Mouse (Mus musculus): ENCODE measurements around the gene Immp2l. TPM values are rescaled to one million over a fixed set of nuclear protein-coding genes. Genes with fewer than 3 reads are reported as not detected.

Immp2l gene
- polyA plus RNA-seq, 1 experiment from 2014 or later, result 10.6 TPM

- no peak for ATAC-seq (ENCODE audit: low FRiP score)
- Histone ChIP-seq H3K9ac (no peak overlapping the region), H3K4me3 (no peak overlapping the region)
Measured at GRCm38 (mm10) chr12:41118358-41118757, 94.5 kb downstream of the Immp2l start.

GRCm38 (mm10) chr12:41119657-41120056 lies 95.8 kb downstream of the Immp2l start:
- Histone ChIP-seq H3K9me3 (replicated peaks) (no peaks in the 10 kb centered on the region), H3K27me3 (no peaks in the 10 kb centered on the region), H3K4me3 (no peak overlapping the region), H3K9ac (no peak overlapping the region), H3K4me2 (replicated peaks) (no peak overlapping the region), H3K4me1 (no peaks in the 10 kb centered on the region), H3K27ac (no peak overlapping the region), H3K36me3 (no peaks in the 10 kb centered on the region)
- no peak for ATAC-seq (ENCODE audit: low FRiP score)
- WGBS, result 79% methylated on average over 6 of the region's 6 CpGs

More at GRCm38 (mm10) chr12:41118358-41118757, 94.5 kb downstream of the Immp2l start:
- H3K27ac ChIP-seq, result no peak overlapping the region
- H3K9me3 ChIP-seq (replicated peaks), result no peaks in the 10 kb centered on the region
- no peaks in the 10 kb centered on the region for H3K27me3 ChIP-seq
- no peaks in the 10 kb centered on the region for H3K36me3 ChIP-seq
- no peaks in the 10 kb centered on the region for H3K4me1 ChIP-seq
- H3K4me2 ChIP-seq (replicated peaks), result no peak overlapping the region

GRCm38 (mm10) chr12:41123207-41123606 lies 99.3 kb downstream of the Immp2l start:
- Histone ChIP-seq H3K4me2 (replicated peaks) (no peak overlapping the region), H3K27ac (no peak overlapping the region), H3K4me1 (no peaks in the 10 kb centered on the region), H3K9ac (no peak overlapping the region), H3K4me3 (no peak overlapping the region), H3K27me3 (no peaks in the 10 kb centered on the region), H3K36me3 (no peaks in the 10 kb centered on the region), H3K9me3 (replicated peaks) (no peaks in the 10 kb centered on the region)
- 88% methylated on average over 2 of the region's 2 CpGs for WGBS
- ATAC-seq (ENCODE audit: low FRiP score), result no peak

- 63% methylated on average over 3 of the region's 3 CpGs for WGBS
- Histone ChIP-seq H3K4me3 (no peak overlapping the region), H3K4me1 (no peaks in the 10 kb centered on the region), H3K4me2 (replicated peaks) (no peak overlapping the region), H3K27ac (no peak overlapping the region), H3K9ac (no peak overlapping the region), H3K27me3 (no peaks in the 10 kb centered on the region), H3K36me3 (no peaks in the 10 kb centered on the region), H3K9me3 (replicated peaks) (no peaks in the 10 kb centered on the region)
- ATAC-seq (ENCODE audit: low FRiP score), result no peak
Measured at GRCm38 (mm10) chr12:41134885-41135284, 111.0 kb downstream of the Immp2l start.

GRCm38 (mm10) chr12:41159543-41159942 lies 135.7 kb downstream of the Immp2l start:
- no peaks in the 10 kb centered on the region for H3K9me3 ChIP-seq (replicated peaks)
- 85% methylated on average over 4 of the region's 4 CpGs for WGBS
- no peak overlapping the region for H3K27ac ChIP-seq
- H3K4me3 ChIP-seq, result no peak overlapping the region
- H3K36me3 ChIP-seq, result no peaks in the 10 kb centered on the region
- H3K9ac ChIP-seq, result no peak overlapping the region
- H3K4me2 ChIP-seq (replicated peaks), result no peak overlapping the region
- no peaks in the 10 kb centered on the region for H3K4me1 ChIP-seq
- ATAC-seq (ENCODE audit: low FRiP score), result no peak
- H3K27me3 ChIP-seq, result no peaks in the 10 kb centered on the region

GRCm38 (mm10) chr12:41167802-41168201 lies 143.9 kb downstream of the Immp2l start:
- Histone ChIP-seq H3K4me2 (replicated peaks) (no peak overlapping the region), H3K9me3 (replicated peaks) (no peaks in the 10 kb centered on the region), H3K4me3 (no peak overlapping the region), H3K36me3 (no peaks in the 10 kb centered on the region), H3K9ac (no peak overlapping the region), H3K27ac (no peak overlapping the region), H3K27me3 (no peaks in the 10 kb centered on the region), H3K4me1 (no peaks in the 10 kb centered on the region)
- ATAC-seq (ENCODE audit: low FRiP score), result no peak
- WGBS, result 80% methylated on average over 4 of the region's 4 CpGs

GRCm38 (mm10) chr12:41170051-41170450 lies 146.2 kb downstream of the Immp2l start:
- H3K27ac ChIP-seq, result no peak overlapping the region
- H3K4me1 ChIP-seq, result no peaks in the 10 kb centered on the region
- no peak overlapping the region for H3K4me3 ChIP-seq
- H3K27me3 ChIP-seq, result no peaks in the 10 kb centered on the region
- WGBS, result 42% methylated on average over 1 of the region's 1 CpGs
- ATAC-seq (ENCODE audit: low FRiP score), result no peak
- no peak overlapping the region for H3K9ac ChIP-seq
- no peaks in the 10 kb centered on the region for H3K9me3 ChIP-seq (replicated peaks)
- H3K4me2 ChIP-seq (replicated peaks), result no peak overlapping the region
- no peaks in the 10 kb centered on the region for H3K36me3 ChIP-seq

GRCm38 (mm10) chr12:41182856-41183255 lies 159.0 kb downstream of the Immp2l start:
- Histone ChIP-seq H3K27me3 (no peaks in the 10 kb centered on the region), H3K9me3 (replicated peaks) (no peaks in the 10 kb centered on the region), H3K4me1 (no peaks in the 10 kb centered on the region), H3K36me3 (no peaks in the 10 kb centered on the region), H3K9ac (no peak overlapping the region), H3K4me2 (replicated peaks) (no peak overlapping the region), H3K27ac (no peak overlapping the region), H3K4me3 (no peak overlapping the region)
- ATAC-seq (ENCODE audit: low FRiP score), result no peak

GRCm38 (mm10) chr12:41185060-41185459 lies 161.2 kb downstream of the Immp2l start:
- Histone ChIP-seq H3K4me2 (replicated peaks) (no peak overlapping the region), H3K4me3 (no peak overlapping the region), H3K36me3 (no peaks in the 10 kb centered on the region), H3K9me3 (replicated peaks) (no peaks in the 10 kb centered on the region), H3K4me1 (no peaks in the 10 kb centered on the region), H3K27me3 (no peaks in the 10 kb centered on the region), H3K9ac (no peak overlapping the region), H3K27ac (no peak overlapping the region)
- 89% methylated on average over 4 of the region's 4 CpGs for WGBS
- no peak for ATAC-seq (ENCODE audit: low FRiP score)

- no peak overlapping the region for H3K27ac ChIP-seq
- H3K9ac ChIP-seq, result no peak overlapping the region
- ATAC-seq (ENCODE audit: low FRiP score), result no peak
- WGBS, result 91% methylated on average over 6 of the region's 6 CpGs
- H3K4me3 ChIP-seq, result no peak overlapping the region
- H3K9me3 ChIP-seq (replicated peaks), result no peaks in the 10 kb centered on the region
- H3K4me2 ChIP-seq (replicated peaks), result no peak overlapping the region
- no peaks in the 10 kb centered on the region for H3K27me3 ChIP-seq
- H3K36me3 ChIP-seq, result no peaks in the 10 kb centered on the region
- no peaks in the 10 kb centered on the region for H3K4me1 ChIP-seq
Measured at GRCm38 (mm10) chr12:41185509-41185908, 161.6 kb downstream of the Immp2l start.

- Histone ChIP-seq H3K27ac (no peak overlapping the region), H3K9me3 (replicated peaks) (no peaks in the 10 kb centered on the region), H3K4me3 (no peak overlapping the region), H3K9ac (no peak overlapping the region), H3K4me2 (replicated peaks) (no peak overlapping the region), H3K4me1 (no peaks in the 10 kb centered on the region), H3K27me3 (no peaks in the 10 kb centered on the region), H3K36me3 (no peaks in the 10 kb centered on the region)
- no peak for ATAC-seq (ENCODE audit: low FRiP score)
- WGBS, result 86% methylated on average over 3 of the region's 3 CpGs
Measured at GRCm38 (mm10) chr12:41192829-41193228, 168.9 kb downstream of the Immp2l start.

GRCm38 (mm10) chr12:41196374-41196773 lies 172.5 kb downstream of the Immp2l start:
- WGBS, result 94% methylated on average over 2 of the region's 2 CpGs
- no peak overlapping the region for H3K9ac ChIP-seq
- H3K4me1 ChIP-seq, result no peaks in the 10 kb centered on the region
- no peaks in the 10 kb centered on the region for H3K36me3 ChIP-seq
- H3K4me3 ChIP-seq, result no peak overlapping the region
- H3K27ac ChIP-seq, result no peak overlapping the region
- no peaks in the 10 kb centered on the region for H3K27me3 ChIP-seq
- H3K4me2 ChIP-seq (replicated peaks), result no peak overlapping the region
- no peak for ATAC-seq (ENCODE audit: low FRiP score)
- no peaks in the 10 kb centered on the region for H3K9me3 ChIP-seq (replicated peaks)

GRCm38 (mm10) chr12:41215186-41215585 lies 191.3 kb downstream of the Immp2l start:
- ATAC-seq (ENCODE audit: low FRiP score), result no peak
- no peak overlapping the region for H3K9ac ChIP-seq
- WGBS, result 63% methylated on average over 1 of the region's 1 CpGs
- H3K4me1 ChIP-seq, result no peaks in the 10 kb centered on the region
- H3K36me3 ChIP-seq, result no peaks in the 10 kb centered on the region
- no peaks in the 10 kb centered on the region for H3K27me3 ChIP-seq
- no peak overlapping the region for H3K27ac ChIP-seq
- no peaks in the 10 kb centered on the region for H3K9me3 ChIP-seq (replicated peaks)
- no peak overlapping the region for H3K4me2 ChIP-seq (replicated peaks)
- no peak overlapping the region for H3K4me3 ChIP-seq

- H3K4me3 ChIP-seq, result no peak overlapping the region
- no peaks in the 10 kb centered on the region for H3K27me3 ChIP-seq
- no peak overlapping the region for H3K9ac ChIP-seq
- H3K9me3 ChIP-seq (replicated peaks), result no peaks in the 10 kb centered on the region
- no peak for ATAC-seq (ENCODE audit: low FRiP score)
- WGBS, result 75% methylated on average over 3 of the region's 3 CpGs
- no peaks in the 10 kb centered on the region for H3K36me3 ChIP-seq
- H3K4me1 ChIP-seq, result peaks cover 4% of the 10 kb centered on the region; the same call in 1 of the 2 replicates
- no peak overlapping the region for H3K4me2 ChIP-seq (replicated peaks)
- H3K27ac ChIP-seq, result no peak overlapping the region
Measured at GRCm38 (mm10) chr12:41221893-41222292, 198.0 kb downstream of the Immp2l start.
